Mouse (Mus musculus): ENCODE measurements around the gene Thada. TPM values are rescaled to one million over a fixed set of nuclear protein-coding genes. Genes with fewer than 3 reads are reported as not detected.

Thada gene
- polyA plus RNA-seq, 1 experiment from 2014 or later: 12.5 TPM

DNA sequence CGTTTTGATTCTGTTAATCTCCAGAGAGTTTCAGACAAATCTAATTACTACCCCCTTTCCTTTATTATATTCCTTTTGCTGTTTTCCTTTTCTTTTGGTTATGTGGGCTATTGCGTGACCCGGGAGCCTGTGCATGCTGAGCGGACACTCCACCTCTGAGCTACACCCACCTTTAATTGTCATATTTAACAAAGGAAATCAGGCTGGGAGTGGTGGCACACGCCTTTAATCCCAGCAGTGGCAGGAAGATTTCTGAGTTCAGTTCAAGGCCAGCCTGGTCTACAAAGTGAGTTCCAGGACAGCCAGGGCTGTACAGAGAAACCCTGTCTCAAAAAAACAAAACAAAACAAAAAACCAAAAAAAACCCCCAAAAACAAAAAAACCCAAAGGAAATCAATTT is 31.0 kb upstream of the Thada start:
- 92% methylated on average over 5 of the region's 5 CpGs for WGBS
- H3K36me3 ChIP-seq: no peaks in the 10 kb centered on the region
- no peaks in the 10 kb centered on the region for H3K27me3 ChIP-seq (ENCODE audit: low read depth, poor library complexity, severe bottlenecking)
- H3K9me3 ChIP-seq (replicated peaks): no peaks in the 10 kb centered on the region
- no peak overlapping the region for H3K4me3 ChIP-seq
- H3K4me1 ChIP-seq: peaks cover 4% of the 10 kb centered on the region; the same call in 1 of the 2 replicates
- no peak overlapping the region for H3K27ac ChIP-seq
- no peak for DNase-seq (ENCODE audit: low spot score)

DNA sequence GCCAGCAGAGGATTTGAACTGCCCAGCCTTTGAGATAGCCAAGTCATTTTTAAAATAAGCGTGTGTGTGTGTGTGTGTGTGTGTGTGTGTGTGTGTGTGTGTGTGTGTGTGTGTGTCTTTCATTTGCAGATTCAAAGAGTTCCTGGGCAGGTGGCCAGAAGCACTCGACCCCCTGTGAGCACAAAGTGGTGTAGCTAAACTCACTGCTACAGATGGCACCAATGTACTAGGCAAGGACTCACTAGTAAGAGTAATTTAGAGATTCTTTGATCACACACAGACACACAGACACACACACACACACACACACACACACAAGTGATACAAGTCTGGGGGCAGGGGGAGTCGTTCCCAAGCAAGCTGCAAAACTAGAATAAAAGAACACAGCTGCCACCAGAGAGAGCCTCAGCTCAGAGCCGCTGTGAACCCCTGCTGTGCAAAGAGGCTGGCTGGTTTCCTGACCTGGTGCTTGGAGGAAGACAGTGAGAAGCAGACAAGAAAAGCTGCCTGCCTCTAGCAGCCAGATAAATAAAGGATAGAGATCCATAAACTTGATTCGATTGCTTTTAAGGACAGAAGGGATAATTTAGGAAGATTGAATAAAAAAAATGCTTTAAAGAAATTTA is 26.4 kb upstream of the Thada start:
- no peak for DNase-seq (ENCODE audit: low spot score)
- Histone ChIP-seq H3K27me3 (ENCODE audit: low read depth, poor library complexity, severe bottlenecking) (no peaks in the 10 kb centered on the region), H3K4me3 (no peak overlapping the region)

DNA sequence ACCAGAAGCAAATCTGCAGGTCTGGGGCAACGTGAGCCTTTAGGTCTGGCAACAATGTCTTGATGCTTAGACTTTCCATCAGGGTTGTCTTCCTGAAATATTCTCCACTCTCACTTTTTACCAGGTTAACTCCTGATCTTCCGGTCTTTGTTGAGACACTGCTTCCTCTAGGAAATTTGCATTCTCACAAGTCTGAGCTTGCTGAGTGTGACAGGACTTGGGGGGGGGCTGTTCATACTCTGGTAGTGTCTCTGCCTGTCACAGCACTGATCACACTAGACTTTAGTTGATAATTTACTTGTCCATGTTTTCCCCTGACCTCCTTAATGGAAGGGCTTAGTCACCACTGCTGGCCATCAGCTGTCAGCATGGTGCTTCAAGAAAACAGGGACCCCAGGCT is 21.4 kb upstream of the Thada start:
- DNase-seq (ENCODE audit: low spot score): no peak
- peaks cover 4% of the 10 kb centered on the region; the same call in 1 of the 2 replicates for H3K4me1 ChIP-seq
- no peak overlapping the region for H3K27ac ChIP-seq
- no peaks in the 10 kb centered on the region for H3K9me3 ChIP-seq (replicated peaks)
- no peak overlapping the region for H3K4me3 ChIP-seq
- 81% methylated on average over 2 of the region's 2 CpGs for WGBS
- H3K36me3 ChIP-seq: no peaks in the 10 kb centered on the region
- no peaks in the 10 kb centered on the region for H3K27me3 ChIP-seq (ENCODE audit: low read depth, poor library complexity, severe bottlenecking)

More for the DNA sequence above, 26.4 kb upstream of the Thada start:
- WGBS: 50% methylated on average over 5 of the region's 5 CpGs
- Histone ChIP-seq H3K27ac (no peak overlapping the region), H3K4me1 (peaks cover 6% of the 10 kb centered on the region; the same call in 1 of the 2 replicates), H3K36me3 (no peaks in the 10 kb centered on the region), H3K9me3 (replicated peaks) (no peaks in the 10 kb centered on the region)

DNA sequence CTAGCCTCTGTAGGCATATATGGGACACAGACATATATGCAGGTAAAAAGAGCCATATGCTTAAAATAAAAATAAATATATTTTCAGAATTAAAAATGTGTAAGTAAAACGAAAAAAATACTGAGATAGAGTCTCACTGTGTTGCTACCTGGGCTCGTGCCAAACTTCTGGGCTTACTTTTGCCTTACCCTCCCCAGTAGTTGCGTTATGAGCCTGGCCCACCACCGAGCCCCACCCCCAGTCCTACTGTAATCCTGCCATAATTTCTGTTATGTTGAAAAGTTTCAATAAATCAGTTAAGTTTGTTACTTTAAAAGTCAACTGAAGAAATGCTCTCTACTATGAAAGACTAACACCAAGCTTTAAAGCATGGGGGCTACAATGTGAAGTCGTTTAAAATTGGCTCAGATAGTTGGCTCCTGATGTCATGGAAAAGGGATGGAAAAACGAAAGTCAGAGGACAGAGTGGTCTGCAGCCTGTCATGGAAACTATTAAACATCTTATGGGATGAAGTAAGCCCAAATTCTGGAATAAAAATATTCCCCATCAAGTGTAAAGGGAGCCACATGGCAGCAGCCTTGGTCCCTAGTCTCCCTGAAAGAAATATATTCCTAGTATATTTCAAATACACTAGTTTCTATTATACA is 17.8 kb upstream of the Thada start:
- Histone ChIP-seq H3K9me3 (replicated peaks) (no peaks in the 10 kb centered on the region), H3K36me3 (no peaks in the 10 kb centered on the region), H3K27me3 (ENCODE audit: low read depth, poor library complexity, severe bottlenecking) (no peaks in the 10 kb centered on the region), H3K4me1 (peaks cover 4% of the 10 kb centered on the region; the same call in 1 of the 2 replicates), H3K27ac (no peak overlapping the region), H3K4me3 (no peak overlapping the region)
- 84% methylated on average over 6 of the region's 6 CpGs for WGBS
- no peak for DNase-seq (ENCODE audit: low spot score)

DNA sequence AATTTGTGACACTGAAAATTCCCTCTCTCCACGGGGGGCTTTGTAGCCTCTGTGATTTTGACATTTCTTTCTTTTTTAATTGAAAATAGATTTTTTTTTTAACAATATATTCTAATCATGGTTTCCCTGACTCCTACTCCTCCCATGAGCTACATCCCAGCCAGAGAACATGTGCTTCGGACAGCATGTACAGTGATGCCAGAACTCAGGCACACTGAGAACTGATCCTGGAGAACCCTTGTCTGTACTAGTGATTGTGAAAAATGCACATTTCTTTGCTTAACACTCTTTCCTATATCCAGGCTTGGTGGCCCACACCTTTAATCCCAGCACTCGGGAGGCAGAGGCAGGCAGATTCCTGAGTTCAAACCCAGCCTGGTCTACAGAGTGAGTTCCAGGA is 16.8 kb upstream of the Thada start:
- Histone ChIP-seq H3K27me3 (ENCODE audit: low read depth, poor library complexity, severe bottlenecking) (no peaks in the 10 kb centered on the region), H3K9me3 (replicated peaks) (no peaks in the 10 kb centered on the region), H3K4me3 (no peak overlapping the region), H3K36me3 (no peaks in the 10 kb centered on the region), H3K4me1 (peaks cover 4% of the 10 kb centered on the region; the same call in 1 of the 2 replicates), H3K27ac (no peak overlapping the region)
- no peak for DNase-seq (ENCODE audit: low spot score)
- 92% methylated on average over 3 of the region's 3 CpGs for WGBS

DNA sequence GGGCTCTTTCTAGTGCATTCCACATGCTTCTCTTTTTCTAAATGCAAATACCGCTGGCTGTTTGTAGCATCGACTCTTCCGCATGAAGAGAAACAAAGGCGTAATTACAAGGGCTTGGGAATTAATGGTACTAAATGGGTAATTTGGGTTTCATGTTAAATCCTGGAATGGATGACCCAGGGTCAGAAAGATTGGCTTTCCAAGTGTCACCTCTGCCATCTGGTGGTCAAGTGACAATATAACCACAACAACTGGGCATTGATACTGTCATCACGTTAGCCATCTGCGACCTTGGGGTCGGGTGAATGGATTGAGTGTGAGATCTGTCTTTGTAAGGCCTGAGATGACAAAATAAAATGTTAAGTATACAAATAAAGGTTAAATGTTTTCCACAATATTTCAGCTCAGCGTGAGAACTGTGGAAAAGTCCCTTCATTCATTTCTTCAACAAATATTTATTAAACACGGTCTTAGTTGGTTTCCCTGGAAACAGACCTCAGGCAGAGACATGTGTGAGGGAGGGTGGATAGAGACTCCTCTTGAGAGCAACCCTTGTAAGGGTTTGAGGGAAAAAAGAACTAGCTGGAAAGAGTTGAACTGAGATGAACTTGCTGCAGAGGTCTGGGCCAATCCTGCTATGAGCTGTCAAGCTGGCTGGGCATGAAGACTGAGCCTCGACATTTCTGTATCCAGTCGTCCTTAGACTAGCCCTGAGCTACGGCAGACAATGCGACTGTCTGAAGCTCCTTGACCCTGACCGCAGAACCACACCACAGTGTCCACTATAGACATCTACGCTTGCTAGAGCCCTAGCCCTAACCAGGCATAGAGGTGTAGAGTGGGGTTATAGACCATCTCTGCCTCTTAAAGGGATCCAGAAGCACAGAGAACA is 14.7 kb upstream of the Thada start:
- 58% methylated on average over 15 of the region's 15 CpGs for WGBS
- Histone ChIP-seq H3K4me1 (peaks cover 4% of the 10 kb centered on the region; the same call in 1 of the 2 replicates), H3K4me3 (no peak overlapping the region), H3K9me3 (replicated peaks) (no peaks in the 10 kb centered on the region), H3K27ac (peak overlapping the region; percentile 37; the same call in 1 of the 2 replicates), H3K36me3 (no peaks in the 10 kb centered on the region), H3K27me3 (ENCODE audit: low read depth, poor library complexity, severe bottlenecking) (no peaks in the 10 kb centered on the region)
- peak; percentile 37 for DNase-seq (ENCODE audit: low spot score)

DNA sequence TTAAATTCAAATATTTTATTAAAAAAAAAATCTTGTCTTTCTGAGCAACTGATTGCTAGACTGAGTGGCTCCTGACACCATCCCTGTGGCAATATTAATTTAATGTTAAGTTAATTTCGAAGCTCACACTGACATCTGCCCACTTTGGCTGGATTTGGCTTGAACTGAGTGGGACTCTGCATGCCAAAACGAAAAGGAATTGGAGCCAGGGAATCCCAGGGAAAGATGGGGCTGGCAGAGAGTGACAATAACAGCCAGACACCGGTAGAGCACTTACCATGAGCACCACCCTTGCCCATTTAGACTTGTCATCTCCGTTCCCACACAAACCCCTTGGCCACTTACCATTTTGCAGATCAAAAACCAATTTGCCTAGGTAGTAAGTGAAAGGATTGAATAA is 12.3 kb upstream of the Thada start:
- Histone ChIP-seq H3K4me1 (peaks cover 4% of the 10 kb centered on the region; the same call in 1 of the 2 replicates), H3K9me3 (replicated peaks) (no peaks in the 10 kb centered on the region), H3K36me3 (no peaks in the 10 kb centered on the region), H3K27me3 (ENCODE audit: low read depth, poor library complexity, severe bottlenecking) (no peaks in the 10 kb centered on the region), H3K4me3 (no peak overlapping the region), H3K27ac (no peak overlapping the region)
- 84% methylated on average over 4 of the region's 4 CpGs for WGBS
- no peak for DNase-seq (ENCODE audit: low spot score)

DNA sequence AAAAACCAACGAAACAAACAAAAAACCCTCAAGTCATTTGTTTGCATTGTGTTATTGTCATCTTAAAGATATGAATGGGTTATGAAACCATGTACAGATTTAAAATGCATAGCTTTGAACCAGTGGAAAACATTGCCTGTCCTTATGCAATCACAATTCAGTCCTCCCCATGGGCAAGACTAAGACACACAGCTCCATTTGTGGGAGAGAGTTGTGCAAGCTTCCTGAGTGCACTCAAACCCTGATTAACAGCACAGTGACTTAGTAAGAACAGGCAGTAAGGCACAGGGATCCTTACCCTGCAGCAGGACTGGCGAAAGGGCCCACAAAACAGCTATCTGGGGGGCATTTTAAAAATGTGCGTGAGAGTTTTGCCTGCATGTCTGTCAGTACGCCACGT is 11.2 kb upstream of the Thada start:
- no peak overlapping the region for H3K27ac ChIP-seq
- H3K27me3 ChIP-seq (ENCODE audit: low read depth, poor library complexity, severe bottlenecking): no peaks in the 10 kb centered on the region
- no peaks in the 10 kb centered on the region for H3K9me3 ChIP-seq (replicated peaks)
- no peaks in the 10 kb centered on the region for H3K36me3 ChIP-seq
- H3K4me1 ChIP-seq: peaks cover 4% of the 10 kb centered on the region; the same call in 1 of the 2 replicates
- DNase-seq (ENCODE audit: low spot score): no peak
- WGBS: 91% methylated on average over 5 of the region's 5 CpGs
- H3K4me3 ChIP-seq: no peak overlapping the region

DNA sequence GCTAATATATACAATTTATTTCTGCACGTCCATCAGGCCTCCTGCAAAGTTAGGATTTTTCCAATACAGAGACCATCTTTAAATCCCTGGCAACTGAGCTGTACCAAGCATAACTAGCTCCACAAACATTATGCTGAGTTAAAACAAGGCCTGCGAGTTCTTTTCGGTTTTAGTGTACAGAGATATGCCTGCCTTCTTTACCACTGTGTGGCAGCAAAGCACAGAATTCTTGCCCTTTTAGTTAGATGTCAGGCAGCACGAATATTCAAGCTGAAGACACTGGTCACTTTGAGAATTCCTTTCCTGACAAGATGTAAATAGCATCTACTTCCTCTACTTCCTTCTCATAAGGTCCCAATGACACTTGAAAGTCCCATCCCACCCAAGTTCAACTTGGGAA is 8.3 kb upstream of the Thada start:
- Histone ChIP-seq H3K9me3 (replicated peaks) (no peaks in the 10 kb centered on the region), H3K36me3 (no peaks in the 10 kb centered on the region), H3K4me1 (no peaks in the 10 kb centered on the region), H3K4me3 (no peak overlapping the region), H3K27ac (no peak overlapping the region), H3K27me3 (ENCODE audit: low read depth, poor library complexity, severe bottlenecking) (no peaks in the 10 kb centered on the region)
- no peak for DNase-seq (ENCODE audit: low spot score)
- WGBS: 74% methylated on average over 4 of the region's 4 CpGs

DNA sequence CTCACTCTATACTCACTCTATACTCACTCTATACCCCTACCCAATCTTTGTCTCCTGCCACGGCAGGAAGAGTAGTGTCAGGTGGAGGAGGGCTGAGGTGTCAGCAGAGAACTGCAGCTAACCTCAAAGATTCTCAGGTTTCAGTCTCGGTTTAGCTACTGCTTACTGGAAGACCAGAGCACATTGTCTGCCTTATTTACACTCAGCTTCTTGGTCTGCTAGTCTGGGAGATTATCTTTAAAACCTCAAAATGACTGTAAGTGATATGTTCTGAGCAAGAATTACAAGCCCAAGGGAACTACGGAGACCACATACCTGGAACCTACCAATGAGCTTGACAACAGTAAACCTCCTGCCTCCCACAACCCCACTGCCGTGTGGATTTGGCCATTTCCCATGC is 31.0 kb downstream of the Thada start:
- 82% methylated on average over 4 of the region's 4 CpGs for WGBS
- Histone ChIP-seq H3K27me3 (ENCODE audit: low read depth, poor library complexity, severe bottlenecking) (no peaks in the 10 kb centered on the region), H3K4me3 (no peak overlapping the region), H3K36me3 (peaks cover 98% of the 10 kb centered on the region), H3K4me1 (no peaks in the 10 kb centered on the region), H3K9me3 (replicated peaks) (no peaks in the 10 kb centered on the region), H3K27ac (no peak overlapping the region)
- no peak for DNase-seq (ENCODE audit: low spot score)

DNA sequence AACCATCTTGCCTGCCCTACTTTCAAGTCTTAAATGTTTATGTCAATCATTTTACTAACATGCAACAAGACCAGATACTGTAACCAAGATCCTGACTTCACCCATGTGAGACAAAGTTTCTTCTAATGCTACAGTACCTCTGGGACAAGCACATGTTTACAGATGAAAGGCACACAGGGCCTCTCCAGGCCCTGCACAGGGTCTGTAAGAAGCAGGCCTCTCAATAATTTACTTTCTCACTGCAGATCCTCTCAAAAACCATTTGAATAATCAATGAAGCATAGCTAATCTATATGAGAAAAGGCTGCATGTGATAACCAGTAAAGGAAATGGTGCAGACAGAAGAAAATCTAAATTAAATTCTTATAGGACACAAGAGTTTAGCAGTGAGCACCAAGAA is 31.8 kb downstream of the Thada start:
- Histone ChIP-seq H3K27me3 (ENCODE audit: low read depth, poor library complexity, severe bottlenecking) (no peaks in the 10 kb centered on the region), H3K36me3 (peaks cover 98% of the 10 kb centered on the region), H3K4me1 (no peaks in the 10 kb centered on the region), H3K9me3 (replicated peaks) (no peaks in the 10 kb centered on the region), H3K27ac (no peak overlapping the region), H3K4me3 (no peak overlapping the region)
- DNase-seq (ENCODE audit: low spot score): no peak

DNA sequence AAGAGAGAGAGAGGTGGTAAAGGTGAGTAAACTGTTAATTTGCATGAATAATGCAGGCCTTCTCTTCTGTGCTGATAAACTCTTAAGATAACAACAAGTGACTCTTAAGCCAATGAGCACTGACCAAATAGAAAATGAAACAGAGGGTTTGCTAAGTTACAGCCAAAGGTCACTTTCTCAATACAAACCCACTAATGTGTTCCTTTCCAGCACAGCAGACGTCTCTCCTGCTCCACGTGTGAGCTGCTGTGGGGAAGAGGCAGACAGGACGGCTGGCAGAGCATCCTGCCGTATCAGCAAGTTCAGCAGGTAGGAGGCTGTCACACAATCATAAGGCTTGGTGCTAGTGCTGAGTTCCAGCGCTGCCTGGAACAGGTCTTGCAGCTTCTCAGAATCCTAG is 34.0 kb downstream of the Thada start:
- Histone ChIP-seq H3K27me3 (ENCODE audit: low read depth, poor library complexity, severe bottlenecking) (no peaks in the 10 kb centered on the region), H3K27ac (no peak overlapping the region), H3K36me3 (peaks cover 95% of the 10 kb centered on the region), H3K9me3 (replicated peaks) (no peaks in the 10 kb centered on the region), H3K4me1 (no peaks in the 10 kb centered on the region), H3K4me3 (no peak overlapping the region)
- 90% methylated on average over 5 of the region's 5 CpGs for WGBS
- DNase-seq (ENCODE audit: low spot score): no peak

DNA sequence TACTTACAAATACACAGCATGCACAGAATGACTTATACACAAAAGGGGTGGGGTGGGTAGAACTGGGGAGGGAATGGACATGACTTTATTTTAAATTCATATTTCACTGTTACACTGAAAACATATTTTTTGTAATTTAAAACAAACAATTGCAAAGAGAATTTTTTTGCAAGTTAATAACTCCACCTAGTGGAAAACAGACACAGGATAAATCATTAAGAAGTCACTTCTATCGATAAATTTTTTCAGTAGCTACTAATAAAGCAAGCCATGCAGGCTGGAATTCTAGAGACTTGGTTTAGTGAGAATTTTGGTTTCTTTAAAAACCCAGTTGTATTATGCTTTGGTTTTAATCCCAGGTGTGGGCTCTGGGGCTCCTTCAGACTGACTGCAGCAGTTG is 41.7 kb downstream of the Thada start:
- Histone ChIP-seq H3K9me3 (replicated peaks) (no peaks in the 10 kb centered on the region), H3K4me3 (no peak overlapping the region), H3K27ac (no peak overlapping the region), H3K27me3 (ENCODE audit: low read depth, poor library complexity, severe bottlenecking) (no peaks in the 10 kb centered on the region), H3K4me1 (peaks cover 16% of the 10 kb centered on the region), H3K36me3 (peaks cover 85% of the 10 kb centered on the region)
- WGBS: 93% methylated on average over 1 of the region's 1 CpGs
- DNase-seq (ENCODE audit: low spot score): no peak
